Mouse (Mus musculus) gastrocnemius, adult 2 months (tissue): Measurements from ENCODE around the gene Abhd17c. TPM values are rescaled to one million over a fixed set of nuclear protein-coding genes. Genes with fewer than 3 reads are reported as not detected.
A peak's percentile ranks its signal among the peaks of the same experiment; 100 is the strongest.

Experiments used
- DNase-seq: peaks from one replicate; pipeline ENCODE4 v3.0.0; 2022
- H3K27ac ChIP-seq: fragments of 200-600 bp; 2 replicates; pipeline ENCODE4 v1.8.1; 2022; ENCODE audit warnings: mild to moderate bottlenecking
- H3K4me3 ChIP-seq: fragments of 200-600 bp; 2 replicates; pipeline ENCODE4 v1.8.1; 2022; ENCODE audit warnings: mild to moderate bottlenecking, moderate library complexity
- CTCF ChIP-seq: fragments of 200-600 bp; IDR thresholded peaks from 2 replicates; pipeline ENCODE4 v1.8.1; 2022; ENCODE audit warnings: antibody characterized with exemption, mild to moderate bottlenecking, moderate library complexity
- intact Hi-C: fragments of 180-260 bp; cut with DNase I; formaldehyde crosslinking; loops from one replicate; pipeline ENCODE4 v1.15.1; 2025
- total RNA-seq, 2 experiments: library from RNA; stranded (reverse); gene quantifications; 2 replicates each; pipeline ENCODE4 v1.2.3; 2021

Abhd17c gene
- total RNA-seq, 2 experiments from 2014 or later, result 6.4 to 9.3 TPM

- H3K27ac ChIP-seq, result no peak overlapping the region
- intact Hi-C loops, result loop anchor here (5.0 to 10.0 kb wide), 2 partner anchors 63 to 255 kb away; partner anchors contain the start of gene Cemip
- DNase-seq, result no peak
- H3K4me3 ChIP-seq, result no peak overlapping the region
- TF ChIP-seq CTCF, result no peak
Observed at GRCm38 (mm10) chr7:84149821-84150220, 1.9 kb downstream of the Abhd17c start.

GRCm38 (mm10) chr7:84148896-84149295 lies 2.8 kb downstream of the Abhd17c start:
- TF ChIP-seq CTCF, result no peak
- H3K4me3 ChIP-seq, result no peak overlapping the region
- no peak for DNase-seq
- H3K27ac ChIP-seq, result no peak overlapping the region
- intact Hi-C loops, result no loop called here

GRCm38 (mm10) chr7:84147746-84148145 lies 3.9 kb downstream of the Abhd17c start:
- H3K4me3 ChIP-seq, result no peak overlapping the region
- H3K27ac ChIP-seq, result no peak overlapping the region
- intact Hi-C loops, result no loop called here
- TF ChIP-seq CTCF, result no peak
- DNase-seq, result no peak

GRCm38 (mm10) chr7:84145633-84146032 lies 6.1 kb downstream of the Abhd17c start:
- H3K27ac ChIP-seq, result no peak overlapping the region
- intact Hi-C loops, result no loop called here

GRCm38 (mm10) chr7:84142736-84143473 lies 8.8 kb downstream of the Abhd17c start:
- DNase-seq, result peak; percentile 45
- no peak for TF ChIP-seq CTCF
- peak overlapping the region; percentile 40 for H3K4me3 ChIP-seq
- H3K27ac ChIP-seq, result 0 out of 2 replicates have a peak overlapping the region, but pooled peaks have one; percentile 3
- intact Hi-C loops, result no loop called here

More at GRCm38 (mm10) chr7:84145633-84146032, 6.1 kb downstream of the Abhd17c start:
- no peak for TF ChIP-seq CTCF
- no peak for DNase-seq
- no peak overlapping the region for H3K4me3 ChIP-seq

GRCm38 (mm10) chr7:84142196-84142595 lies 9.5 kb downstream of the Abhd17c start:
- DNase-seq, result no peak
- Histone ChIP-seq H3K27ac (no peak overlapping the region), H3K4me3 (no peak overlapping the region)
- TF ChIP-seq CTCF, result no peak
- intact Hi-C loops, result no loop called here

- Histone ChIP-seq H3K4me3 (no peak overlapping the region), H3K27ac (no peak overlapping the region)
- no peak for TF ChIP-seq CTCF
- intact Hi-C loops, result no loop called here
- no peak for DNase-seq
Observed at GRCm38 (mm10) chr7:84139566-84139965, 12.1 kb downstream of the Abhd17c start.

- intact Hi-C loops, result no loop called here
- H3K27ac ChIP-seq, result no peak overlapping the region
Observed at GRCm38 (mm10) chr7:84138731-84139130, 13.0 kb downstream of the Abhd17c start.

GRCm38 (mm10) chr7:84137779-84138178 lies 13.9 kb downstream of the Abhd17c start:
- no peak for TF ChIP-seq CTCF
- intact Hi-C loops, result no loop called here

More at GRCm38 (mm10) chr7:84138731-84139130, 13.0 kb downstream of the Abhd17c start:
- no peak overlapping the region for H3K4me3 ChIP-seq
- no peak for TF ChIP-seq CTCF
- DNase-seq, result no peak

GRCm38 (mm10) chr7:84135799-84136700 lies 15.6 kb downstream of the Abhd17c start:
- intact Hi-C loops, result no loop called here
- H3K4me3 ChIP-seq, result no peak overlapping the region
- no peak overlapping the region for H3K27ac ChIP-seq
- no peak for TF ChIP-seq CTCF
- no peak for DNase-seq

More at GRCm38 (mm10) chr7:84137779-84138178, 13.9 kb downstream of the Abhd17c start:
- Histone ChIP-seq H3K27ac (no peak overlapping the region), H3K4me3 (no peak overlapping the region)
- DNase-seq, result no peak

GRCm38 (mm10) chr7:84132704-84133103 lies 19.0 kb downstream of the Abhd17c start:
- no peak overlapping the region for H3K27ac ChIP-seq
- DNase-seq, result no peak
- no peak for TF ChIP-seq CTCF
- intact Hi-C loops, result no loop called here
- H3K4me3 ChIP-seq, result no peak overlapping the region

- intact Hi-C loops, result no loop called here
- no peak for TF ChIP-seq CTCF
- DNase-seq, result no peak
- no peak overlapping the region for H3K4me3 ChIP-seq
- H3K27ac ChIP-seq, result no peak overlapping the region
Observed at GRCm38 (mm10) chr7:84131736-84132135, 20.0 kb downstream of the Abhd17c start.

GRCm38 (mm10) chr7:84128661-84129060 lies 23.0 kb downstream of the Abhd17c start:
- DNase-seq, result peak; percentile 39
- intact Hi-C loops, result no loop called here
- peak overlapping the region; percentile 46 for H3K4me3 ChIP-seq

More at GRCm38 (mm10) chr7:84128661-84129060, 23.0 kb downstream of the Abhd17c start:
- TF ChIP-seq CTCF, result no peak
- H3K27ac ChIP-seq, result peak overlapping the region; percentile 71
